Mouse (Mus musculus): Measurements from ENCODE around the gene Fam129b. TPM values are rescaled to one million over a fixed set of nuclear protein-coding genes. Genes with fewer than 3 reads are reported as not detected.

Gene Fam129b
- polyA plus RNA-seq, 1 experiment from 2014 or later, result 13.8 TPM

- DNase-seq (ENCODE audit: low spot score), result no peak
- Histone ChIP-seq H3K4me2 (ENCODE audit: low read depth, low read length, severe bottlenecking) (no peak overlapping the region), H3K9ac (ENCODE audit: low read length) (no peak overlapping the region), H3K4me3 (ENCODE audit: low read depth, low read length) (no peak overlapping the region), H3K4me1 (replicated peaks; ENCODE audit: control insufficient read depth, insufficient read depth, low read length) (no peaks in the 10 kb centered on the region), H3K9me3 (ENCODE audit: control insufficient read depth, low read length) (no peaks in the 10 kb centered on the region), H3K36me3 (ENCODE audit: control insufficient read depth, insufficient read depth, low read length) (no peaks in the 10 kb centered on the region; the same call in 1 of the 2 replicates), H3K27me3 (ENCODE audit: control insufficient read depth, insufficient read depth, low read length) (no peaks in the 10 kb centered on the region), H3K27ac (ENCODE audit: low read depth, low read length) (no peak overlapping the region)
- no peak for ATAC-seq (replicated peaks; ENCODE audit: low FRiP score)
- WGBS, result 64% methylated on average over 5 of the region's 5 CpGs
These were observed 63.5 kb downstream of the Fam129b start for GRCm38 (mm10) chr2:32939418-32939817.

DNA sequence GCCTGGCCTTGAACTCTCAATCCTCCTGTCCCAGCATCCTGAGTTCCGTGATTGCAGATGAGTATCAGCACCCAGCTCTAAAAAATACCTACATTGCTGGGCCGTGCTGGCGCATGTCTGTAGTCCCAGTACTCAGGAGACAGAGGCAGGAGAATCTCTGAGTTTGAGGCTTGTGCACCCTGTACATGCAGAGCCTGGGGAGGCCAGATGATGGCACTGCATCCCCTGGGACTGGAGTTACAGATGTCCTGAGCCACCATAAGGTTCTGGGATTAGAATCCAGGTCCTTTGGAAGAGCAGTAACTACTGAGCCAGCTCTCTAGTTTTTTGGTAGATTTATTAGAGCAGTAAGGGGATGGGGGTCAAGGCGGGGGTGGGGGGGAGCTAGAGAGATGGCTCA is 64.6 kb downstream of the Fam129b start:
- Histone ChIP-seq H3K9ac (ENCODE audit: low read length) (no peak overlapping the region), H3K27ac (ENCODE audit: low read depth, low read length) (no peak overlapping the region), H3K4me2 (ENCODE audit: low read depth, low read length, severe bottlenecking) (no peak overlapping the region), H3K4me1 (replicated peaks; ENCODE audit: control insufficient read depth, insufficient read depth, low read length) (no peaks in the 10 kb centered on the region), H3K36me3 (ENCODE audit: control insufficient read depth, insufficient read depth, low read length) (no peaks in the 10 kb centered on the region; the same call in 1 of the 2 replicates), H3K27me3 (ENCODE audit: control insufficient read depth, insufficient read depth, low read length) (no peaks in the 10 kb centered on the region), H3K4me3 (ENCODE audit: low read depth, low read length) (no peak overlapping the region), H3K9me3 (ENCODE audit: control insufficient read depth, low read length) (no peaks in the 10 kb centered on the region)
- ATAC-seq (replicated peaks; ENCODE audit: low FRiP score) (no peak), DNase-seq (ENCODE audit: low spot score) (no peak)
- WGBS, result 95% methylated on average over 4 of the region's 4 CpGs

- no peak overlapping the region for H3K27ac ChIP-seq (ENCODE audit: low read depth, low read length)
- H3K4me2 ChIP-seq (ENCODE audit: low read depth, low read length, severe bottlenecking), result no peak overlapping the region
- H3K9me3 ChIP-seq (ENCODE audit: control insufficient read depth, low read length), result no peaks in the 10 kb centered on the region
- H3K9ac ChIP-seq (ENCODE audit: low read length), result no peak overlapping the region
- WGBS, result 89% methylated on average over 11 of the region's 11 CpGs
- H3K36me3 ChIP-seq (ENCODE audit: control insufficient read depth, insufficient read depth, low read length), result no peaks in the 10 kb centered on the region; the same call in 1 of the 2 replicates
- ATAC-seq (replicated peaks; ENCODE audit: low FRiP score), result no peak
- H3K4me1 ChIP-seq (replicated peaks; ENCODE audit: control insufficient read depth, insufficient read depth, low read length), result no peaks in the 10 kb centered on the region
- H3K4me3 ChIP-seq (ENCODE audit: low read depth, low read length), result no peak overlapping the region
- H3K27me3 ChIP-seq (ENCODE audit: control insufficient read depth, insufficient read depth, low read length), result no peaks in the 10 kb centered on the region
- DNase-seq (ENCODE audit: low spot score), result no peak
These were observed 71.5 kb downstream of the Fam129b start for GRCm38 (mm10) chr2:32947454-32947853.

DNA sequence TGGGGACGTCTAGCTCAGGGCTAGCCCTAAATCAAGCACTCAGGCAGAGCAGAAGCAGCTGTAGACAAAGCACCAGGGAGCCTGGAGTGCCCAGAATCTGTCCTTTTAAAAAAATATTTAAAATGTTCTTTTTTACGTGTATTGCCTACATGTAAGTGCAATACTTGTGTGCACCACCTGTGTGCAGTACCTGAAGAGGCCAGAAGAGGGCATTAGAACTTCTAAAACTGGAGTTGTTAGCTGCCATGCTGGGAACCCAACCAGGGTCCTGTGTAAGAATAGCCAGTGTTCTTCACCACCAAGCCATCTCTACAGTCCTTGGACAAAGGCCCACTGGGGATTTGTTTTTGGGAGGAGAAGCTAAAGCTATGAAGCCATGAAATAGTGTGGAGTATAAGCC is 78.7 kb downstream of the Fam129b start:
- no peaks in the 10 kb centered on the region for H3K4me1 ChIP-seq (replicated peaks; ENCODE audit: control insufficient read depth, insufficient read depth, low read length)
- ATAC-seq (replicated peaks; ENCODE audit: low FRiP score) (no peak), DNase-seq (ENCODE audit: low spot score) (no peak)
- 92% methylated on average over 2 of the region's 2 CpGs for WGBS
- H3K27me3 ChIP-seq (ENCODE audit: control insufficient read depth, insufficient read depth, low read length), result no peaks in the 10 kb centered on the region
- no peak overlapping the region for H3K4me3 ChIP-seq (ENCODE audit: low read depth, low read length)
- no peak overlapping the region for H3K27ac ChIP-seq (ENCODE audit: low read depth, low read length)
- peaks cover 2% of the 10 kb centered on the region; the same call in 1 of the 2 replicates for H3K9me3 ChIP-seq (ENCODE audit: control insufficient read depth, low read length)
- H3K36me3 ChIP-seq (ENCODE audit: control insufficient read depth, insufficient read depth, low read length), result no peaks in the 10 kb centered on the region; the same call in none of the 2 replicates
- H3K4me2 ChIP-seq (ENCODE audit: low read depth, low read length, severe bottlenecking), result no peak overlapping the region
- no peak overlapping the region for H3K9ac ChIP-seq (ENCODE audit: low read length)

DNA sequence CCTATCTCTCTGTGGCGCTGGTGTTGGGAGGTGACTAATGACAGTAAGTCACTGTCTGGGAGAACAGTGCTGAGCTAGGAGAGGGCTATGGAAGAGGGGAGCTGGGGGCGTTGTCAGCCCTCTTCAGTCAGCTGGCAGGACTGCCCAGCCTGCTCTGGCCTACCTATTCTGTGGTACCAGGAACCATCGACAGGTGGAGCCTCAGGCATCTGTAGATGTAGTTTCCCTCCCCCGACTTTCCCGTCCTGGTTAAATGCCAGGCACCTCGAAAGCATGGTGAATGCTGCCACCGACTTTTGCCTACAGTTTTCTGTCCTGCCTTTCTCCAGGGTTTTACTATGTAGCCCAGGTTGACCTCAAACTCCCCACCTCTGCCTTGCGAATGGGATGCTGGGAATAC is 81.4 kb downstream of the Fam129b start:
- Histone ChIP-seq H3K4me3 (ENCODE audit: low read depth, low read length) (no peak overlapping the region), H3K9me3 (ENCODE audit: control insufficient read depth, low read length) (peaks cover 2% of the 10 kb centered on the region; the same call in 1 of the 2 replicates), H3K27me3 (ENCODE audit: control insufficient read depth, insufficient read depth, low read length) (no peaks in the 10 kb centered on the region), H3K36me3 (ENCODE audit: control insufficient read depth, insufficient read depth, low read length) (no peaks in the 10 kb centered on the region; the same call in 1 of the 2 replicates), H3K9ac (ENCODE audit: low read length) (no peak overlapping the region), H3K4me1 (replicated peaks; ENCODE audit: control insufficient read depth, insufficient read depth, low read length) (0 out of 2 replicates have a peak, but pooled peaks cover 2% of the 10 kb centered on the region), H3K4me2 (ENCODE audit: low read depth, low read length, severe bottlenecking) (no peak overlapping the region), H3K27ac (ENCODE audit: low read depth, low read length) (no peak overlapping the region)
- no peak for ATAC-seq (replicated peaks; ENCODE audit: low FRiP score)
- no peak for DNase-seq (ENCODE audit: low spot score)
- 59% methylated on average over 8 of the region's 8 CpGs for WGBS

GRCm38 (mm10) chr2:32960273-32960672 is 84.4 kb downstream of the Fam129b start:
- peaks cover 10% of the 10 kb centered on the region for H3K36me3 ChIP-seq (ENCODE audit: control insufficient read depth, insufficient read depth, low read length)

GRCm38 (mm10) chr2:32961192-32961995 is 85.5 kb downstream of the Fam129b start, which contains the start of the genes Rpl12 and Lrsam1:
TSS of gene Rpl12 (plus strand) at chr2:32961559.
TSS of gene Lrsam1 (minus strand) at chr2:32961614.
- peaks cover 11% of the 10 kb centered on the region; the same call in 1 of the 2 replicates for H3K4me1 ChIP-seq (replicated peaks; ENCODE audit: control insufficient read depth, insufficient read depth, low read length)
- H3K9ac ChIP-seq (ENCODE audit: low read length), result peak within 1 kb of the TSS; percentile 98
- whole genome bisulfite sequencing, result 3% methylated on average over 54 of the region's 55 CpGs
- peaks cover 10% of the 10 kb centered on the region for H3K36me3 ChIP-seq (ENCODE audit: control insufficient read depth, insufficient read depth, low read length)
- H3K27me3 ChIP-seq (ENCODE audit: control insufficient read depth, insufficient read depth, low read length), result no peaks in the 10 kb centered on the region
- peak within 1 kb of the TSS; percentile 91 for H3K4me3 ChIP-seq (ENCODE audit: low read depth, low read length)
- peak within 1 kb of the TSS; percentile 79 for H3K27ac ChIP-seq (ENCODE audit: low read depth, low read length)
- ATAC-seq (replicated peaks; ENCODE audit: low FRiP score) (peak; percentile 93), DNase-seq (ENCODE audit: low spot score) (peak; percentile 96)
- H3K9me3 ChIP-seq (ENCODE audit: control insufficient read depth, low read length), result no peaks in the 10 kb centered on the region
- peak within 1 kb of the TSS; percentile 92 for H3K4me2 ChIP-seq (ENCODE audit: low read depth, low read length, severe bottlenecking)

More at GRCm38 (mm10) chr2:32960273-32960672, 84.4 kb downstream of the Fam129b start:
- H3K27me3 ChIP-seq (ENCODE audit: control insufficient read depth, insufficient read depth, low read length), result no peaks in the 10 kb centered on the region
- DNase-seq (ENCODE audit: low spot score) (no peak), ATAC-seq (replicated peaks; ENCODE audit: low FRiP score) (no peak)
- peak overlapping the region; percentile 14; the same call in 1 of the 2 replicates for H3K9ac ChIP-seq (ENCODE audit: low read length)
- no peak overlapping the region for H3K4me2 ChIP-seq (ENCODE audit: low read depth, low read length, severe bottlenecking)
- 90% methylated on average over 4 of the region's 4 CpGs for WGBS
- H3K4me1 ChIP-seq (replicated peaks; ENCODE audit: control insufficient read depth, insufficient read depth, low read length), result peaks cover 8% of the 10 kb centered on the region; the same call in 1 of the 2 replicates
- H3K27ac ChIP-seq (ENCODE audit: low read depth, low read length), result no peak overlapping the region
- H3K9me3 ChIP-seq (ENCODE audit: control insufficient read depth, low read length), result no peaks in the 10 kb centered on the region
- no peak overlapping the region for H3K4me3 ChIP-seq (ENCODE audit: low read depth, low read length)

DNA sequence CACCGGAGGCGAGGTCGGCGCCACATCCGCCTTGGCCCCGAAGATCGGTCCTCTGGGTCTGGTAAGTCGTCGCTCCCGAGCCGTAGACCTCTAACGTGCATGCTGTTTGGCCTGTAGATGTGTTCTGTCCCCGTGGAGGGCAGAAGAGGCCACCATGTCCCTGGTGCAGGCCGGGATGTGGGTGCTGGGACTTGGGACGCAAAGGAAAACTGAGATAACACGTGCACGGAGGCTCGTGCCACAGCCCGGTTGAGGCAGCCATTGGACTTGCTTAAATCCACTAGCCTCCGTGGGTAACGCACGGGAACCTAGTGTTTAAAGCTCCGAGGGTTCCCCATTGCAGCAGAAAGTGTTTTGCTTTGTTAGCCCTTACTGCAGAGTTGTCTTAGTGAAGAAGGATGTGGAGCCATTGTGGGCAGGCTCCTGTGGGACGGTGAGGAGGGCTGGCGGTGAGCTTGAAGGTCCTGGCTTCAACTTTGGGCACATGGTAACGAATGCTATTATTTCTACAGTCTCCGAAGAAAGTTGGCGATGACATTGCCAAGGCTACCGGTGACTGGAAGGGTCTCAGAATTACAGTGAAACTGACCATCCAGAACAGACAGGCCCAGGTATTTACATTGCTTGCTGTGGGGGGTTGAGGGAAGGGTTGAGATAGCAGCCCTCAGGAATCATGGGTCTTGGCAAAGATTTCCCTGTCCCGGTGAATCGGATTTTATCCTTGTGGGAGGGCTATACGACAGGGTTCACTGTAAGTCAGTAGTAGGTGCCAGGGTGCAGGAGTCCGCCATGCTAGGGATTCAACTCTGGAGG is 86.4 kb downstream of the Fam129b start:
- peaks cover 10% of the 10 kb centered on the region for H3K36me3 ChIP-seq (ENCODE audit: control insufficient read depth, insufficient read depth, low read length)
- H3K9ac ChIP-seq (ENCODE audit: low read length), result peak overlapping the region; percentile 98
- peak overlapping the region; percentile 91 for H3K4me3 ChIP-seq (ENCODE audit: low read depth, low read length)
- peaks cover 14% of the 10 kb centered on the region; the same call in 1 of the 2 replicates for H3K4me1 ChIP-seq (replicated peaks; ENCODE audit: control insufficient read depth, insufficient read depth, low read length)
- H3K4me2 ChIP-seq (ENCODE audit: low read depth, low read length, severe bottlenecking), result peak overlapping the region; percentile 92
- DNase-seq (ENCODE audit: low spot score), result peak; percentile 65
- 1% methylated on average over 33 of the region's 33 CpGs for WGBS
- no peaks in the 10 kb centered on the region for H3K9me3 ChIP-seq (ENCODE audit: control insufficient read depth, low read length)
- no peak for ATAC-seq (replicated peaks; ENCODE audit: low FRiP score)
- peak overlapping the region; percentile 79 for H3K27ac ChIP-seq (ENCODE audit: low read depth, low read length)
- no peaks in the 10 kb centered on the region for H3K27me3 ChIP-seq (ENCODE audit: control insufficient read depth, insufficient read depth, low read length)

Measured in forebrain, embryonic 11.5 days (tissue).